ENCODE assay signal across 8 mouse cellular contexts in genomic region chr3:51339378-51339733, GRCm38 (mm10). TPM values are rescaled to one million over a fixed set of nuclear protein-coding genes. Genes with fewer than 3 reads are reported as not detected.
DNase-seq lines count a peak whose midpoint lies in the region; ATAC-seq and TF ChIP-seq lines count a peak whose summit lies in the region.

No protein-coding gene starts in this region.

- no peaks in the 10 kb centered on the region for H3K27me3 ChIP-seq in heart, embryonic 15.5 days
- H3K27me3 ChIP-seq in ES-Bruce4 (ENCODE audit: control insufficient read depth, insufficient read depth, low read length, poor library complexity, severe bottlenecking), result peaks cover 6% of the 10 kb centered on the region
- H3K27me3 ChIP-seq in forebrain, postnatal 0 days (ENCODE audit: insufficient read depth, low read length), result no peaks in the 10 kb centered on the region
- no peaks in the 10 kb centered on the region for H3K27me3 ChIP-seq in midbrain, embryonic 11.5 days (ENCODE audit: control insufficient read depth, insufficient read depth, low read length)

- DNase-seq in heart, adult 18-20 months, result no peak
- peak; percentile 21 for DNase-seq in forebrain, postnatal 0 days
- DNase-seq in midbrain, embryonic 11.5 days (ENCODE audit: low spot score, missing footprints), result no peak
- DNase-seq in right cerebral cortex, postnatal 25 days, result no peak
- no peak for DNase-seq in cerebellum, postnatal 36 days
- no peak for DNase-seq in kidney, postnatal 25 days

- TF ChIP-seq POLR2A in ES-Bruce4 (IDR thresholded peaks at IDR 0.05; ENCODE audit: insufficient read depth, low read length), result no peak

- peak overlapping the region; percentile 93 for H3K4me3 ChIP-seq in heart, embryonic 15.5 days
- H3K4me3 ChIP-seq in ES-Bruce4 (ENCODE audit: low read depth, low read length), result peak overlapping the region; percentile 64
- peak overlapping the region; percentile 97 for H3K4me3 ChIP-seq in forebrain, postnatal 0 days (ENCODE audit: low read depth, low read length)
- peak overlapping the region; percentile 95 for H3K4me3 ChIP-seq in midbrain, embryonic 11.5 days (ENCODE audit: low read depth, low read length)

- TF ChIP-seq CTCF in ES-Bruce4 (IDR thresholded peaks at IDR 0.05; ENCODE audit: low read depth, low read length), result no peak
- TF ChIP-seq CTCF in forebrain, postnatal 0 days (IDR thresholded peaks at IDR 0.05; ENCODE audit: low read depth), result no peak

- ATAC-seq in heart, embryonic 15.5 days (replicated peaks; ENCODE audit: insufficient number of reproducible peaks, insufficient read depth, low FRiP score, low read depth), result no peak
- no peak for ATAC-seq in forebrain, postnatal 0 days
- ATAC-seq in midbrain, embryonic 11.5 days (ENCODE audit: low FRiP score), result no peak

- peak overlapping the region; percentile 100 for H3K27ac ChIP-seq in heart, embryonic 15.5 days
- no peak overlapping the region for H3K27ac ChIP-seq in ES-Bruce4 (ENCODE audit: insufficient read depth, low read length)
- no peak overlapping the region for H3K27ac ChIP-seq in forebrain, postnatal 0 days (ENCODE audit: low read depth, low read length)
- H3K27ac ChIP-seq in midbrain, embryonic 11.5 days (ENCODE audit: low read depth, low read length), result peak overlapping the region; percentile 99

- H3K9ac ChIP-seq in heart, embryonic 15.5 days, result peak overlapping the region; percentile 96
- peak overlapping the region; percentile 94 for H3K9ac ChIP-seq in ES-Bruce4 (ENCODE audit: low read depth, poor library complexity, severe bottlenecking)
- peak overlapping the region; percentile 87 for H3K9ac ChIP-seq in forebrain, postnatal 0 days
- peak overlapping the region; percentile 97 for H3K9ac ChIP-seq in midbrain, embryonic 11.5 days (ENCODE audit: low read length)

- H3K4me2 ChIP-seq in heart, embryonic 15.5 days, result peak overlapping the region; percentile 95
- peak overlapping the region; percentile 86 for H3K4me2 ChIP-seq in forebrain, postnatal 0 days (ENCODE audit: low read depth)
- peak overlapping the region; percentile 89 for H3K4me2 ChIP-seq in midbrain, embryonic 11.5 days

- H3K9me3 ChIP-seq in heart, embryonic 15.5 days (replicated peaks), result no peaks in the 10 kb centered on the region
- no peaks in the 10 kb centered on the region for H3K9me3 ChIP-seq in ES-Bruce4 (replicated peaks; ENCODE audit: control insufficient read depth, insufficient read depth, low read length, poor library complexity, severe bottlenecking)
- H3K9me3 ChIP-seq in forebrain, postnatal 0 days (ENCODE audit: low read length), result no peaks in the 10 kb centered on the region
- no peaks in the 10 kb centered on the region for H3K9me3 ChIP-seq in midbrain, embryonic 11.5 days (ENCODE audit: control insufficient read depth, low read length)

- 1% methylated on average over 9 of the region's 9 CpGs for WGBS in heart, embryonic 15.5 days
- WGBS in forebrain, postnatal 0 days, result 1% methylated on average over 9 of the region's 9 CpGs
- WGBS in midbrain, embryonic 11.5 days, result 3% methylated on average over 9 of the region's 9 CpGs

- H3K4me1 ChIP-seq in heart, embryonic 15.5 days (replicated peaks), result peaks cover 18% of the 10 kb centered on the region
- H3K4me1 ChIP-seq in ES-Bruce4 (ENCODE audit: control insufficient read depth, insufficient read depth, low read length), result no peaks in the 10 kb centered on the region
- no peaks in the 10 kb centered on the region for H3K4me1 ChIP-seq in forebrain, postnatal 0 days (ENCODE audit: insufficient read depth)
- H3K4me1 ChIP-seq in midbrain, embryonic 11.5 days (ENCODE audit: control insufficient read depth, insufficient read depth, low read length), result peaks cover 15% of the 10 kb centered on the region

- H3K36me3 ChIP-seq in heart, embryonic 15.5 days, result no peaks in the 10 kb centered on the region
- H3K36me3 ChIP-seq in ES-Bruce4 (ENCODE audit: control insufficient read depth, insufficient read depth, low read length, poor library complexity, severe bottlenecking), result no peaks in the 10 kb centered on the region
- no peaks in the 10 kb centered on the region for H3K36me3 ChIP-seq in forebrain, postnatal 0 days (ENCODE audit: insufficient read depth)
- no peaks in the 10 kb centered on the region for H3K36me3 ChIP-seq in midbrain, embryonic 11.5 days (ENCODE audit: control insufficient read depth, insufficient read depth, low read length)

- no peak for TF ChIP-seq EP300 in ES-Bruce4 (IDR thresholded peaks at IDR 0.05; ENCODE audit: insufficient read depth, low read depth, low read length)

RNA-seq across cellular contexts. Expression of gene Elf2, which starts 1.1 kb away (rescaled TPM):
- 51.3 and 55.4 TPM in 2 replicates for polyA plus RNA-seq in heart, embryonic 15.5 days (2015; fragmentation: Nextera tagmentation; extraction: Ambion mirVana)
- total RNA-seq in heart, adult 18-20 months (2021), result 10 to 100 TPM; 54.7 to 57.0 TPM
- polyA plus RNA-seq in ES-Bruce4 (2011; ENCODE audit: insufficient read depth, insufficient read length, low read depth, missing spikeins), result 52.8 and 57.7 TPM in 2 replicates
- 78.1 and 83.9 TPM in 2 replicates for total RNA-seq in forebrain, postnatal 0 days (2014; rRNA removed)
- 26.4 and 29.3 TPM in 2 replicates for polyA plus RNA-seq in forebrain, postnatal 0 days (2015; fragmentation: Nextera tagmentation; extraction: Ambion mirVana)
- 42.8 and 47.4 TPM in 2 replicates for polyA plus RNA-seq in midbrain, embryonic 11.5 days (2014; fragmentation: Nextera tagmentation; extraction: Ambion mirVana)

RNA-seq across cellular contexts. Expression of gene Mgarp, which starts 57.2 kb away (rescaled TPM):
- polyA plus RNA-seq in heart, embryonic 15.5 days (2015; fragmentation: Nextera tagmentation; extraction: Ambion mirVana), result 6.9 and 9.5 TPM in 2 replicates
- under 1 TPM; 0.31 to 0.35 TPM for total RNA-seq in heart, adult 18-20 months (2021)
- 8.3 and 9.8 TPM in 2 replicates for polyA plus RNA-seq in ES-Bruce4 (2011; ENCODE audit: insufficient read depth, insufficient read length, low read depth, missing spikeins)
- total RNA-seq in forebrain, postnatal 0 days (2014; rRNA removed), result 0.54 and 0.67 TPM in 2 replicates
- polyA plus RNA-seq in forebrain, postnatal 0 days (2015; fragmentation: Nextera tagmentation; extraction: Ambion mirVana), result 0.42 and 0.53 TPM in 2 replicates
- 22.5 and 26.9 TPM in 2 replicates for polyA plus RNA-seq in midbrain, embryonic 11.5 days (2014; fragmentation: Nextera tagmentation; extraction: Ambion mirVana)

Comparison
In these comparisons a context has a peak if more than half of its experiments do, and no peak if none do; other contexts are left out.
1. H3K27ac ChIP-seq: peak in heart, embryonic 15.5 days (single experiment) and midbrain, embryonic 11.5 days (single experiment); none in ES-Bruce4 (single experiment) and forebrain, postnatal 0 days (single experiment).
2. Peak in every context shown above with its lines, with median percentiles within 50 percentile points of each other: H3K4me2 ChIP-seq, H3K4me3 ChIP-seq and H3K9ac ChIP-seq.